Mouse (Mus musculus): ENCODE data around the gene Olfr492. TPM values are rescaled to one million over a fixed set of nuclear protein-coding genes. Genes with fewer than 3 reads are reported as not detected.

The Olfr492 gene
- polyA plus RNA-seq (2012; rRNA removed) = not detected in 2 replicates

GRCm38 (mm10) chr7:108323574-108323973 is at the start of gene Olfr492:
Olfr492 (minus strand) TSS chr7:108323674.

GRCm38 (mm10) chr7:108365035-108365434 is 41.6 kb upstream of the Olfr492 start, which contains the start of gene Olfr494:
Olfr494 (plus strand) TSS chr7:108365335.

GRCm38 (mm10) chr7:108346879-108347278 is 23.4 kb upstream of the Olfr492 start, which contains the start of gene Olfr493:
Olfr493 (minus strand) TSS chr7:108346979.

GRCm38 (mm10) chr7:108313151-108313550 is 10.3 kb downstream of the Olfr492 start, which contains the start of gene Olfr491:
Olfr491 (plus strand) TSS chr7:108313451.

GRCm38 (mm10) chr7:108288834-108289233 is 34.6 kb downstream of the Olfr492 start, which contains the start of gene Olfr490:
Olfr490 (minus strand) TSS chr7:108288934.

Other genes with a start within 250 kb of the Olfr492 start
- not detected in 2 replicates for gene Olfr481, start 243.8 kb downstream of the Olfr492 start, polyA plus RNA-seq (2012; rRNA removed)
- not detected in 2 replicates for gene Olfr482, start 226.1 kb downstream of the Olfr492 start, polyA plus RNA-seq (2012; rRNA removed)
- not detected in 2 replicates for gene Olfr483, start 222.8 kb downstream of the Olfr492 start, polyA plus RNA-seq (2012; rRNA removed)
- gene Olfr484, start 196.2 kb downstream of the Olfr492 start, polyA plus RNA-seq (2012; rRNA removed) = not detected in 2 replicates
- gene Olfr485, start 163.8 kb downstream of the Olfr492 start, polyA plus RNA-seq (2012; rRNA removed) = not detected in 2 replicates
- not detected in 2 replicates for gene Olfr486, start 150.9 kb downstream of the Olfr492 start, polyA plus RNA-seq (2012; rRNA removed)
- gene Olfr487, start 109.0 kb downstream of the Olfr492 start, polyA plus RNA-seq (2012; rRNA removed) = not detected in 2 replicates
- gene Olfr488, start 65.3 kb downstream of the Olfr492 start, polyA plus RNA-seq (2012; rRNA removed) = not detected in 2 replicates
- not detected in 2 replicates for gene Olfr490, start 34.7 kb downstream of the Olfr492 start, polyA plus RNA-seq (2012; rRNA removed)
- gene Olfr491, start 10.2 kb downstream of the Olfr492 start, polyA plus RNA-seq (2012; rRNA removed) = not detected in 2 replicates
- not detected in 2 replicates for gene Olfr493, start 23.3 kb upstream of the Olfr492 start, polyA plus RNA-seq (2012; rRNA removed)
- not detected in 2 replicates for gene Olfr494, start 41.7 kb upstream of the Olfr492 start, polyA plus RNA-seq (2012; rRNA removed)
- not detected in 2 replicates for gene Olfr495, start 69.5 kb upstream of the Olfr492 start, polyA plus RNA-seq (2012; rRNA removed)
- gene Olfr497, start 96.7 kb upstream of the Olfr492 start, polyA plus RNA-seq (2012; rRNA removed) = not detected in 2 replicates
- gene Olfr498, start 141.7 kb upstream of the Olfr492 start, polyA plus RNA-seq (2012; rRNA removed) = not detected in 2 replicates
- not detected in 2 replicates for gene Olfr502, start 201.4 kb upstream of the Olfr492 start, polyA plus RNA-seq (2012; rRNA removed)
- gene Olfr503, start 220.9 kb upstream of the Olfr492 start, polyA plus RNA-seq (2012; rRNA removed) = not detected in 2 replicates
- not detected in 2 replicates for gene Olfr504, start 242.1 kb upstream of the Olfr492 start, polyA plus RNA-seq (2012; rRNA removed)

Measured in central nervous system, embryonic 18 days (tissue).